Mouse (Mus musculus): ENCODE data around the gene Arhgap31. TPM values are rescaled to one million over a fixed set of nuclear protein-coding genes. Genes with fewer than 3 reads are reported as not detected.
A peak's percentile ranks its signal among the peaks of the same experiment; 100 is the strongest.

Gene Arhgap31
- polyA plus RNA-seq, 1 experiment from 2014 or later: 7.4 TPM

- no peak for DNase-seq (ENCODE audit: low spot score)
- WGBS: 52% methylated on average over 11 of the region's 11 CpGs
Observed at GRCm38 (mm10) chr16:38602989-38603804, 109.9 kb downstream of the Arhgap31 start.

GRCm38 (mm10) chr16:38598986-38599680, 113.9 kb downstream of the Arhgap31 start:
- DNase-seq (ENCODE audit: low spot score): no peak
- H3K4me2 ChIP-seq: no peak overlapping the region
- WGBS: 75% methylated on average over 11 of the region's 11 CpGs
- no peaks in the 10 kb centered on the region for H3K27me3 ChIP-seq (replicated peaks; ENCODE audit: control insufficient read depth, insufficient read depth, low read length)
- ATAC-seq (replicated peaks; ENCODE audit: low FRiP score): no peak
- H3K4me1 ChIP-seq (replicated peaks; ENCODE audit: control insufficient read depth, insufficient read depth, low read length): no peaks in the 10 kb centered on the region
- H3K27ac ChIP-seq (ENCODE audit: low read depth, low read length): no peak overlapping the region
- no peak overlapping the region for H3K4me3 ChIP-seq (ENCODE audit: low read depth, low read length)
- no peaks in the 10 kb centered on the region for H3K9me3 ChIP-seq (ENCODE audit: control insufficient read depth, low read length)
- no peak overlapping the region for H3K9ac ChIP-seq (ENCODE audit: low read depth, low read length)
- peaks cover 8% of the 10 kb centered on the region; the same call in 1 of the 2 replicates for H3K36me3 ChIP-seq (ENCODE audit: control insufficient read depth, insufficient read depth, low read length)

More at GRCm38 (mm10) chr16:38602989-38603804, 109.9 kb downstream of the Arhgap31 start:
- H3K4me1 ChIP-seq (replicated peaks; ENCODE audit: control insufficient read depth, insufficient read depth, low read length): no peaks in the 10 kb centered on the region
- peaks cover 5% of the 10 kb centered on the region; the same call in 1 of the 2 replicates for H3K36me3 ChIP-seq (ENCODE audit: control insufficient read depth, insufficient read depth, low read length)
- no peaks in the 10 kb centered on the region for H3K27me3 ChIP-seq (replicated peaks; ENCODE audit: control insufficient read depth, insufficient read depth, low read length)
- H3K9ac ChIP-seq (ENCODE audit: low read depth, low read length): no peak overlapping the region
- H3K9me3 ChIP-seq (ENCODE audit: control insufficient read depth, low read length): no peaks in the 10 kb centered on the region
- H3K27ac ChIP-seq (ENCODE audit: low read depth, low read length): no peak overlapping the region
- 0 out of 2 replicates have a peak overlapping the region, but pooled peaks have one; percentile 2 for H3K4me2 ChIP-seq
- peak; percentile 61 for ATAC-seq (replicated peaks; ENCODE audit: low FRiP score)
- no peak overlapping the region for H3K4me3 ChIP-seq (ENCODE audit: low read depth, low read length)

- no peak overlapping the region for H3K9ac ChIP-seq (ENCODE audit: low read depth, low read length)
- H3K27me3 ChIP-seq (replicated peaks; ENCODE audit: control insufficient read depth, insufficient read depth, low read length): no peaks in the 10 kb centered on the region
- H3K4me1 ChIP-seq (replicated peaks; ENCODE audit: control insufficient read depth, insufficient read depth, low read length): no peaks in the 10 kb centered on the region
- ATAC-seq (replicated peaks; ENCODE audit: low FRiP score) (no peak), DNase-seq (ENCODE audit: low spot score) (no peak)
- H3K36me3 ChIP-seq (ENCODE audit: control insufficient read depth, insufficient read depth, low read length): peaks cover 4% of the 10 kb centered on the region
- H3K9me3 ChIP-seq (ENCODE audit: control insufficient read depth, low read length): no peaks in the 10 kb centered on the region
- 91% methylated on average over 2 of the region's 2 CpGs for WGBS
- no peak overlapping the region for H3K27ac ChIP-seq (ENCODE audit: low read depth, low read length)
- no peak overlapping the region for H3K4me2 ChIP-seq
- no peak overlapping the region for H3K4me3 ChIP-seq (ENCODE audit: low read depth, low read length)
Observed at GRCm38 (mm10) chr16:38596651-38597050, 116.4 kb downstream of the Arhgap31 start.

- DNase-seq (ENCODE audit: low spot score) (no peak), ATAC-seq (replicated peaks; ENCODE audit: low FRiP score) (no peak)
- Histone ChIP-seq H3K4me2 (no peak overlapping the region), H3K27me3 (replicated peaks; ENCODE audit: control insufficient read depth, insufficient read depth, low read length) (no peaks in the 10 kb centered on the region), H3K4me1 (replicated peaks; ENCODE audit: control insufficient read depth, insufficient read depth, low read length) (no peaks in the 10 kb centered on the region), H3K36me3 (ENCODE audit: control insufficient read depth, insufficient read depth, low read length) (peaks cover 3% of the 10 kb centered on the region; the same call in 1 of the 2 replicates), H3K27ac (ENCODE audit: low read depth, low read length) (no peak overlapping the region), H3K9me3 (ENCODE audit: control insufficient read depth, low read length) (no peaks in the 10 kb centered on the region), H3K4me3 (ENCODE audit: low read depth, low read length) (no peak overlapping the region), H3K9ac (ENCODE audit: low read depth, low read length) (no peak overlapping the region)
- WGBS: 81% methylated on average over 2 of the region's 2 CpGs
Observed at GRCm38 (mm10) chr16:38596099-38596498, 117.0 kb downstream of the Arhgap31 start.

- DNase-seq (ENCODE audit: low spot score): no peak
- 76% methylated on average over 1 of the region's 1 CpGs for WGBS
- Histone ChIP-seq H3K36me3 (ENCODE audit: control insufficient read depth, insufficient read depth, low read length) (peaks cover 5% of the 10 kb centered on the region), H3K4me3 (ENCODE audit: low read depth, low read length) (no peak overlapping the region), H3K27ac (ENCODE audit: low read depth, low read length) (no peak overlapping the region), H3K9me3 (ENCODE audit: control insufficient read depth, low read length) (no peaks in the 10 kb centered on the region), H3K27me3 (replicated peaks; ENCODE audit: control insufficient read depth, insufficient read depth, low read length) (no peaks in the 10 kb centered on the region), H3K4me2 (no peak overlapping the region), H3K4me1 (replicated peaks; ENCODE audit: control insufficient read depth, insufficient read depth, low read length) (no peaks in the 10 kb centered on the region), H3K9ac (ENCODE audit: low read depth, low read length) (no peak overlapping the region)
- ATAC-seq (replicated peaks; ENCODE audit: low FRiP score): no peak
Observed at GRCm38 (mm10) chr16:38594435-38594834, 118.6 kb downstream of the Arhgap31 start.

GRCm38 (mm10) chr16:38592946-38593345, 120.1 kb downstream of the Arhgap31 start:
- Histone ChIP-seq H3K27ac (ENCODE audit: low read depth, low read length) (no peak overlapping the region), H3K27me3 (replicated peaks; ENCODE audit: control insufficient read depth, insufficient read depth, low read length) (no peaks in the 10 kb centered on the region), H3K36me3 (ENCODE audit: control insufficient read depth, insufficient read depth, low read length) (peaks cover 5% of the 10 kb centered on the region), H3K4me1 (replicated peaks; ENCODE audit: control insufficient read depth, insufficient read depth, low read length) (no peaks in the 10 kb centered on the region), H3K4me3 (ENCODE audit: low read depth, low read length) (no peak overlapping the region), H3K9ac (ENCODE audit: low read depth, low read length) (no peak overlapping the region), H3K9me3 (ENCODE audit: control insufficient read depth, low read length) (no peaks in the 10 kb centered on the region), H3K4me2 (no peak overlapping the region)
- no peak for DNase-seq (ENCODE audit: low spot score)
- WGBS: 90% methylated on average over 4 of the region's 4 CpGs
- ATAC-seq (replicated peaks; ENCODE audit: low FRiP score): no peak

- Histone ChIP-seq H3K4me1 (replicated peaks; ENCODE audit: control insufficient read depth, insufficient read depth, low read length) (no peaks in the 10 kb centered on the region), H3K9me3 (ENCODE audit: control insufficient read depth, low read length) (no peaks in the 10 kb centered on the region), H3K36me3 (ENCODE audit: control insufficient read depth, insufficient read depth, low read length) (peaks cover 5% of the 10 kb centered on the region), H3K4me3 (ENCODE audit: low read depth, low read length) (no peak overlapping the region), H3K27ac (ENCODE audit: low read depth, low read length) (no peak overlapping the region), H3K4me2 (no peak overlapping the region), H3K27me3 (replicated peaks; ENCODE audit: control insufficient read depth, insufficient read depth, low read length) (no peaks in the 10 kb centered on the region), H3K9ac (ENCODE audit: low read depth, low read length) (no peak overlapping the region)
- ATAC-seq (replicated peaks; ENCODE audit: low FRiP score) (no peak), DNase-seq (ENCODE audit: low spot score) (no peak)
- 88% methylated on average over 12 of the region's 12 CpGs for WGBS
Observed at GRCm38 (mm10) chr16:38592026-38592678, 120.9 kb downstream of the Arhgap31 start.

GRCm38 (mm10) chr16:38591506-38591905, 121.6 kb downstream of the Arhgap31 start:
- H3K27me3 ChIP-seq (replicated peaks; ENCODE audit: control insufficient read depth, insufficient read depth, low read length): no peaks in the 10 kb centered on the region
- no peak overlapping the region for H3K4me3 ChIP-seq (ENCODE audit: low read depth, low read length)
- H3K4me1 ChIP-seq (replicated peaks; ENCODE audit: control insufficient read depth, insufficient read depth, low read length): no peaks in the 10 kb centered on the region
- H3K27ac ChIP-seq (ENCODE audit: low read depth, low read length): no peak overlapping the region
- H3K9me3 ChIP-seq (ENCODE audit: control insufficient read depth, low read length): no peaks in the 10 kb centered on the region
- H3K4me2 ChIP-seq: no peak overlapping the region
- DNase-seq (ENCODE audit: low spot score) (no peak), ATAC-seq (replicated peaks; ENCODE audit: low FRiP score) (no peak)
- H3K9ac ChIP-seq (ENCODE audit: low read depth, low read length): no peak overlapping the region
- WGBS: 82% methylated on average over 3 of the region's 3 CpGs
- peaks cover 6% of the 10 kb centered on the region for H3K36me3 ChIP-seq (ENCODE audit: control insufficient read depth, insufficient read depth, low read length)

Measured in liver, embryonic 11.5 days (tissue).